Mouse (Mus musculus): ENCODE data around the gene Zer1. TPM values are rescaled to one million over a fixed set of nuclear protein-coding genes. Genes with fewer than 3 reads are reported as not detected.
A peak's percentile ranks its signal among the peaks of the same experiment; 100 is the strongest.
"Not testable (repeated sequence)": the region's sequence is repeated elsewhere in the genome, so short reads cannot be mapped to it uniquely, and the experiment has no call there.

The Zer1 gene
- polyA plus RNA-seq (2016; fragmentation: Nextera tagmentation; extraction: Ambion mirVana) = 11.8 and 12.0 TPM in 2 replicates

GRCm38 (mm10) chr2:30124472-30125274, at the start of gene Zer1:
Gene Zer1, minus strand, starts transcription at chr2:30124585.
- H3K9me3 ChIP-seq = no peaks in the 10 kb centered on the region
- peaks cover 4% of the 10 kb centered on the region; the same call in 1 of the 2 replicates for H3K36me3 ChIP-seq
- H3K9ac ChIP-seq (replicated peaks) = peak within 1 kb of the TSS; percentile 90
- peak within 1 kb of the TSS; percentile 88 for H3K4me2 ChIP-seq
- no peaks in the 10 kb centered on the region for H3K27me3 ChIP-seq
- peak within 1 kb of the TSS; percentile 86 for H3K4me3 ChIP-seq (replicated peaks)
- WGBS = 11% methylated on average over 31 of the region's 31 CpGs
- H3K4me1 ChIP-seq (replicated peaks) = peaks cover 20% of the 10 kb centered on the region
- peak; percentile 92 for ATAC-seq (ENCODE audit: insufficient number of reproducible peaks, insufficient read depth, low FRiP score, low TSS enrichment, low read depth)
- H3K27ac ChIP-seq = peak within 1 kb of the TSS; percentile 88

- WGBS = 96% methylated on average over 20 of the region's 20 CpGs
- no peak overlapping the region for H3K4me3 ChIP-seq (replicated peaks)
These were observed 49.3 kb upstream of the Zer1 start for GRCm38 (mm10) chr2:30173541-30174240.

GRCm38 (mm10) chr2:30171997-30172382, 47.6 kb upstream of the Zer1 start:
- Histone ChIP-seq H3K4me1 (replicated peaks) (peaks cover 9% of the 10 kb centered on the region), H3K27me3 (no peaks in the 10 kb centered on the region), H3K4me3 (replicated peaks) (peak overlapping the region; percentile 75), H3K27ac (peak overlapping the region; percentile 90), H3K36me3 (peaks cover 48% of the 10 kb centered on the region), H3K4me2 (peak overlapping the region; percentile 95), H3K9me3 (peaks cover 9% of the 10 kb centered on the region; the same call in 1 of the 2 replicates), H3K9ac (replicated peaks) (peak overlapping the region; percentile 74)
- 2% methylated on average over 19 of the region's 19 CpGs for WGBS
- ATAC-seq (ENCODE audit: insufficient number of reproducible peaks, insufficient read depth, low FRiP score, low TSS enrichment, low read depth) = peak; percentile 19; the same call in 1 of the 2 replicates

More at GRCm38 (mm10) chr2:30173541-30174240, 49.3 kb upstream of the Zer1 start:
- no peak overlapping the region for H3K9ac ChIP-seq (replicated peaks)
- ATAC-seq (ENCODE audit: insufficient number of reproducible peaks, insufficient read depth, low FRiP score, low TSS enrichment, low read depth) = no peak
- H3K4me1 ChIP-seq (replicated peaks) = peaks cover 17% of the 10 kb centered on the region
- H3K27ac ChIP-seq = no peak overlapping the region
- no peaks in the 10 kb centered on the region for H3K27me3 ChIP-seq
- no peak overlapping the region for H3K4me2 ChIP-seq
- H3K9me3 ChIP-seq = peaks cover 5% of the 10 kb centered on the region; the same call in 1 of the 2 replicates
- H3K36me3 ChIP-seq = peaks cover 52% of the 10 kb centered on the region

GRCm38 (mm10) chr2:30171371-30171996, 47.1 kb upstream of the Zer1 start, which contains the start of gene Endog:
Gene Endog, plus strand, starts transcription at chr2:30171493.
- peaks cover 43% of the 10 kb centered on the region for H3K36me3 ChIP-seq
- peaks cover 14% of the 10 kb centered on the region; the same call in 1 of the 2 replicates for H3K9me3 ChIP-seq
- H3K27ac ChIP-seq = peak within 1 kb of the TSS; percentile 90
- H3K27me3 ChIP-seq = no peaks in the 10 kb centered on the region
- peaks cover 8% of the 10 kb centered on the region for H3K4me1 ChIP-seq (replicated peaks)
- peak; percentile 88 for ATAC-seq (ENCODE audit: insufficient number of reproducible peaks, insufficient read depth, low FRiP score, low TSS enrichment, low read depth)
- peak within 1 kb of the TSS; percentile 75 for H3K4me3 ChIP-seq (replicated peaks)
- peak within 1 kb of the TSS; percentile 74 for H3K9ac ChIP-seq (replicated peaks)
- WGBS = under 1% methylated on average over 74 of the region's 75 CpGs
- H3K4me2 ChIP-seq = peak within 1 kb of the TSS; percentile 95

GRCm38 (mm10) chr2:30166677-30167076, 42.3 kb upstream of the Zer1 start:
- Histone ChIP-seq H3K27ac (no peak overlapping the region), H3K4me1 (replicated peaks) (0 out of 2 replicates have a peak, but pooled peaks cover 3% of the 10 kb centered on the region), H3K36me3 (no peaks in the 10 kb centered on the region), H3K4me3 (replicated peaks) (no peak overlapping the region), H3K27me3 (no peaks in the 10 kb centered on the region), H3K9ac (replicated peaks) (no peak overlapping the region), H3K4me2 (no peak overlapping the region), H3K9me3 (peaks cover 18% of the 10 kb centered on the region; the same call in 1 of the 2 replicates)
- WGBS = 54% methylated on average over 4 of the region's 4 CpGs
- no peak for ATAC-seq (ENCODE audit: insufficient number of reproducible peaks, insufficient read depth, low FRiP score, low TSS enrichment, low read depth)

GRCm38 (mm10) chr2:30164340-30164932, 40.1 kb upstream of the Zer1 start:
- Histone ChIP-seq H3K9ac (replicated peaks) (no peak overlapping the region), H3K27ac (no peak overlapping the region), H3K4me1 (replicated peaks) (0 out of 2 replicates have a peak, but pooled peaks cover 3% of the 10 kb centered on the region), H3K4me3 (replicated peaks) (no peak overlapping the region), H3K9me3 (peaks cover 18% of the 10 kb centered on the region; the same call in 1 of the 2 replicates), H3K36me3 (no peaks in the 10 kb centered on the region), H3K27me3 (no peaks in the 10 kb centered on the region), H3K4me2 (no peak overlapping the region)
- 55% methylated on average over 9 of the region's 9 CpGs for WGBS
- no peak for ATAC-seq (ENCODE audit: insufficient number of reproducible peaks, insufficient read depth, low FRiP score, low TSS enrichment, low read depth)

- H3K27me3 ChIP-seq = no peaks in the 10 kb centered on the region
- H3K36me3 ChIP-seq = no peaks in the 10 kb centered on the region
- peaks cover 12% of the 10 kb centered on the region; the same call in 1 of the 2 replicates for H3K9me3 ChIP-seq
- H3K4me1 ChIP-seq (replicated peaks) = 0 out of 2 replicates have a peak, but pooled peaks cover 3% of the 10 kb centered on the region
- H3K27ac ChIP-seq = no peak overlapping the region
- no peak overlapping the region for H3K4me3 ChIP-seq (replicated peaks)
- no peak for ATAC-seq (ENCODE audit: insufficient number of reproducible peaks, insufficient read depth, low FRiP score, low TSS enrichment, low read depth)
- H3K9ac ChIP-seq (replicated peaks) = no peak overlapping the region
- no peak overlapping the region for H3K4me2 ChIP-seq
These were observed 37.4 kb upstream of the Zer1 start for GRCm38 (mm10) chr2:30161809-30162208.

- H3K9me3 ChIP-seq; H3K4me1 ChIP-seq (replicated peaks); H3K9ac ChIP-seq (replicated peaks); H3K4me3 ChIP-seq (replicated peaks); H3K4me2 ChIP-seq; H3K27me3 ChIP-seq; ATAC-seq (ENCODE audit: insufficient number of reproducible peaks, insufficient read depth, low FRiP score, low TSS enrichment, low read depth); H3K27ac ChIP-seq; H3K36me3 ChIP-seq: not testable (repeated sequence)
- WGBS = 86% methylated on average over 8 of the region's 10 CpGs
These were observed 35.5 kb upstream of the Zer1 start for GRCm38 (mm10) chr2:30159871-30160270.

- ATAC-seq (ENCODE audit: insufficient number of reproducible peaks, insufficient read depth, low FRiP score, low TSS enrichment, low read depth) = no peak
- H3K9ac ChIP-seq (replicated peaks) = no peak overlapping the region
- 87% methylated on average over 8 of the region's 8 CpGs for WGBS
These were observed 28.2 kb upstream of the Zer1 start for GRCm38 (mm10) chr2:30152616-30153015.

GRCm38 (mm10) chr2:30151840-30152239, 27.5 kb upstream of the Zer1 start:
- Histone ChIP-seq H3K9ac (replicated peaks) (no peak overlapping the region), H3K4me3 (replicated peaks) (no peak overlapping the region), H3K9me3 (no peaks in the 10 kb centered on the region), H3K27ac (no peak overlapping the region), H3K4me2 (no peak overlapping the region), H3K27me3 (no peaks in the 10 kb centered on the region), H3K4me1 (replicated peaks) (no peaks in the 10 kb centered on the region), H3K36me3 (peaks cover 51% of the 10 kb centered on the region)
- 88% methylated on average over 11 of the region's 11 CpGs for WGBS
- ATAC-seq (ENCODE audit: insufficient number of reproducible peaks, insufficient read depth, low FRiP score, low TSS enrichment, low read depth) = no peak

More at GRCm38 (mm10) chr2:30152616-30153015, 28.2 kb upstream of the Zer1 start:
- Histone ChIP-seq H3K36me3 (peaks cover 43% of the 10 kb centered on the region), H3K4me2 (no peak overlapping the region), H3K27ac (0 out of 2 replicates have a peak overlapping the region, but pooled peaks have one; percentile 23), H3K27me3 (no peaks in the 10 kb centered on the region), H3K9me3 (no peaks in the 10 kb centered on the region), H3K4me3 (replicated peaks) (no peak overlapping the region), H3K4me1 (replicated peaks) (no peaks in the 10 kb centered on the region)

All from limb, embryonic 12.5 days (tissue).